Mouse (Mus musculus) cerebellum, postnatal 25 days (tissue): ENCODE measurements at regions not wholly inside any gene's neighbourhood (a gene's known extent, or its start where the extent isn't known, plus 50 kb on each side); places are given as distances from the start of the nearest gene placed in this dataset.
"Not testable (repeated sequence)": the region's sequence is repeated elsewhere in the genome, so short reads cannot be mapped to it uniquely, and the experiment has no call there.

Experiments used
- DNase-seq, 2 experiments: peaks; one replicate each; pipeline ENCODE4 v3.0.0; 2021; ENCODE audit warnings: mixed read lengths in 2 of 2

DNA sequence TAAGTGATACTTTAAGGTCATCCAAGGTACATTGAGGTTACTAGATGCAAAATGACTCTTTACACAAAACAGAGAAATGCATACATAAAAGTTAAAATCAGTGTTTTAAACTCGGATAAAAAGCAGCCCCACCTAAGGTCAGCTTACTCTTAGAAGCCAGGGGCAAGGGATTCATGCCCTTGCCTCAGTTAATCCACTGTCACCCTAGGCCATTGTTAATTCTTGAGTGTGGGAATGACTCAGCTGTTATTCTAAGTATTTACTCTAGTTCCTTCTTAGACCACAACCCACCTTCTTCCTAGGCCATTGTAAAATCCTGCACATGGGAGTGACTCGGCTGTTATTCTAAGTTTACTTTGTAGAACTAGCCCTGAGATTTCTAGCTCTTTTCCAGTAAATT lies 64.1 kb upstream of the Ces1h start:
- DNase-seq = not testable (repeated sequence)

GRCm38 (mm10) chr8:93441936-93442335 lies 62.4 kb upstream of the Ces1h start:
- no peak for DNase-seq

DNA sequence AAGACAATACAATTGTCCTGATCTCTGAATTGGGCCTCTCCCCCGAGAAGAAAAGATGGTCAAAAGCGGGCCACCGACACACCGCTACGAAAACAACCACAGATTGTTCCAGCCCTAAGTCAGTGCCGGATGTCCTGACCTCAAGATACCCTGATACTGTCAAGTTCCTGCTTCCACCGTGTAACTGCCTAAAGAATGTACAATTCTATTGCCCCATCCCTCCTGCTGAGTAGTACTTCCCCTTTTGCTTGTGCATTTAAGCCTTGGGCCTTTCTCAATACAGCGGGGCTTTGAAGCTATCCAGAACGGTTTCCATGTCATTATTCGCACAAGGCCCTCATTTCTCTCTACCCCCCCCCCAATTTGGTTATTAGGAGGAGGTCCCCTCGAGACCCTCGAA lies 57.1 kb upstream of the Ces1h start:
- not testable (repeated sequence) for DNase-seq

- DNase-seq = peak; percentile 69 to 81
Observed at GRCm38 (mm10) chr8:93430637-93431036, 51.1 kb upstream of the Ces1h start.
